Mouse (Mus musculus): Measurements from ENCODE around the gene Appl1.
"Not testable (repeated sequence)": the region's sequence is repeated elsewhere in the genome, so short reads cannot be mapped to it uniquely, and the experiment has no call there.

The Appl1 gene

DNA sequence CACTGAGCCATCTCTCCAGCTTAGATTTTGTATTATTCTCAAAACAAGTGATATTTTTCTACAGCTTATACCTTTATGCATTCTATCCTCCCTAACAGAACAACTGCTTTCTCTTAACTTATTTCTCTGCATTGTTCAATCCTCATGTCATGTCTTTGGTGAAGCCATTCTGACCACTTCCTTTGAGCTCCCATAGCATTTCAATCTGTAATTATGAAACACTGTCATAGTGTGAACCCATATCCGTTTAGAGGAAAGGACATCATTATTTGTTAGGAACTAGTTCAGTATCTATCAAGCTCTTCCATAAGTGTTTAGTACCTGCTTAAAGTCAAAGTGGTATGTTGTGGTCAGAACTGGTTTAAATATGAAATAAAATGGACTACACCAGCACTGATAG lies 10.5 kb downstream of the Appl1 start:
- no peak for DNase-seq

DNA sequence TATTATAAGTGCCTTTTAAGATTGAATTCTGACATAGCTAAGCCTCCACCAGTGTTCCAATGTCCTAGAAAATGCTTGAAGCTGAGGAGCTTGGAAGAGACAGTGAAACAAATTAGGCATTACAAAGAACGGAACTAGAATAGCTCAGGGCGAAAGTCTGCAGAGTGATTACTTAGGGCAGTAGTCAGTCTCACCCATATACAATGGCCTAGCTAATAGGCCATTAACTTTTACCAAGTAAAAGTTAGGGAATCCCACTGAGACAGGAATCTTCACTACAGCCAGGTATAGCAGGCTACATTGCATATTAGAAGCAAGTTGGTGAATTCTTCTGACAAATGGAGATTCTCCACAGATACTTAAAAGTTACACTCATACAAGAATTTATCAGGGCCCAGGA lies 14.9 kb downstream of the Appl1 start:
- not testable (repeated sequence) for DNase-seq

DNA sequence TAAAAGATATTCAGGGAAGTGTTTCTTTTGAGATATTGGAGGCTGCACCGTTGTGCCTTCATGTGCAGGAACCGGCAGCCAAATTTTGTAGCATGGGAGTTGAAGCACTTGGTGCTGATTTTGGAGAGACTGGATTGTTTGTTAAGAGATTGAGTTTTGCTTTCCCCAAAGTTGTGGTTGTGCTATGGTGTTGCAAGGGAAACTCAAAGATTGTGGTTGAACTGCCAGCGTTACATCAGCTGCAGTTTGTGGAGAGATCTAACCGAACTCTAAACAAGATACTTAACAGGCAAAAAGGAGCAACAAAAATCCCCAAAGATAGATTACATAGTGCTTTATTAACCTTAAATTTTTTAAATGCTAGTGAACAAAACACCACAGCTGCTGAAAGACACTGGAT lies 35.5 kb downstream of the Appl1 start:
- no peak for DNase-seq

DNA sequence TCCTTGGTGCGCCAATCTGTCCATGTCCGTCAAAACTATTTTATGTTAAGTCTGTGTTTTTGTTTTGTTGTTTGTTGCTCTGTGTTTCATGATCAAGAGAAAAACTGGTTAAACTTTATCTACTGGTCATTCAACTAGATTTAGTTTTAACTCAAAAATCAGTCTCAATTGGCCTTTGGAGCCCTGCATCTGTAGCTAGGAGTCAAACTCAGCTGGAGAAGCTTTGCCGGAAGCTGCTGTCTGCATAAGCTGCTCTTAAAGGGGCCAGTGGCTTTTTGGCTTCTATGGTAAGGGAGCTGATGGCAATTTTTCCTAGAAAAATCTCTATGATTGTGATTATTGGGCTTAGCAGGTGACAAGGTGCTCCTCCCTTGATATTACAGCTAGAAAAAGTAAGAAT lies 36.1 kb downstream of the Appl1 start:
- no peak for DNase-seq

DNA sequence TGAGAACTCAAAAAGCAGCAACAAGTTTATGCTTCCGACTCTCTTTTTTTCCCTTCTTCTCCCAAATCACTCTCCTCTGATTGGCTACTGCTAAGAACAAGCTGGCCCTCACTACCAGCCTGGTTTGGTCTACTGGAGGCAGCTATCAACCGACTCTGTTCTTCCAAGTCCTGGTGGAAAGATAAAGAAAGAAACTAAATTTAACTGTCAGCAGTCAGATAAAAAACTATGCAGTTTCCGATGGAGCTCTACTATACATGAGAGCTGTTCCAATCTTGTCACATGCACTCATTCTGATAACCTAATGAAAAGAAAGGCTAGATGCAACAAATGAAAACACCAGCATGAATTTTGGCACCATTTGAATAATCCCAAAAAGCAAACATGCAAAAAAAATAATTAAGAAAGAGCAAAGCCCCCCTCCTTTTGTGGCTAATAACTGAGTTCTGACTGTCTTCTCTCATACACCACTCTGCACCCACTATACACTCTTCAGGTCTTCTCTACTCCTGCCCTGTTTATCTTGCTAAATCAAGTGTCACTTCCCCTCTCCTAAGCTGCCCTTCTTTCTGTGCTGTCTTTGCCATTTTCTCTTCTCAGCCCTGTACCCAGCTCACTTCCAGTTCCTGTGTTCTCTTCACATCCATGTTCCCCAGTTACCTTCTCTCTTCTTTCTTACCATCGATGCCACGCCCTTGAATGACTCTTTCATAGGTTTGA lies 47.2 kb downstream of the Appl1 start:
- DNase-seq: no peak

DNA sequence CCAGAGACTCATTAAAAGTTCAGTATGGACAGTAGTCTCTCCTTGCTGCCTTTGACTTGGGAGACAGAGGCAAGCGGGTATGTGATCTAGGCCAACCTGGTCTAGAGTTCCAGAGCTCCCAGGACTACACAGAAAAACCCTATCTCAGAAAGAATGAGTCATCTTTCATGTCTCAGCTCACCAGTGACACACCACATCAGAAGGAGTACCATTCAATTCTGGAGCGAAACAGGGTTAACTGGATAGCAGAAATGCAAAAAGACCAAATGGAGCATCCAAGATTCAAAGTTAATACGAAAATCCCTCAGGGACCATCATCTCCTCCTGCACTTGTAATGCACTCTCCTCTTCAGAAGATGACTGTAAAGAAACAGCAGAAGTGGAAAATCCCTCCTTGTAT lies 51.7 kb downstream of the Appl1 start:
- DNase-seq: no peak

DNA sequence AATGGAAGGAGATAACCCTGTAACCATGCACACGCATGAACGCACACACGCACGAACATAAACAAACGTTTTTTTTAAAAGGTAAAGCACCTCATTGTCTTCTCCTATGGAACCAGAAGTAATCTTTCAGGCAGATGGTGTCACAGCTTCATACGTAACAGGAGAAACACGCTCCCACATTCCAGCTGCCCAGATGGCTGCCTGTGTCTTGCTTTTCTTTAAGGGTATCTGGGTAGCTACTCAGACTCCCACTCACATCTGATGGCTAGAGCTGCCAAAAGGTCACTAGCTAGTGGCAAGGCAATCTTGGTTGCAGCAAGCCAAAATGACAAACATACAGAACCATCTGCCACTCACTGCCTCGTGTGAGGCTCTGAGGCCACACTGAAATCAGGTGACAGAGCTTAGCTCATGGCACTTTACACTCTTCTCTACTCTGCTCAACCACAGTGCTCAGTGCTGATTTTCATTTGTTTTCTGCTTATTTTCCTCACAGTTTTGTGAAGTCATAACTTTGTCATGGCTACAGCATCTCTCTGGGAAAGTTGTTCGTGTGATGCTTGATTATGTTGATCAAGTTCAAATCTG lies 57.3 kb downstream of the Appl1 start:
- DNase-seq: peak; percentile 48 to 58

DNA sequence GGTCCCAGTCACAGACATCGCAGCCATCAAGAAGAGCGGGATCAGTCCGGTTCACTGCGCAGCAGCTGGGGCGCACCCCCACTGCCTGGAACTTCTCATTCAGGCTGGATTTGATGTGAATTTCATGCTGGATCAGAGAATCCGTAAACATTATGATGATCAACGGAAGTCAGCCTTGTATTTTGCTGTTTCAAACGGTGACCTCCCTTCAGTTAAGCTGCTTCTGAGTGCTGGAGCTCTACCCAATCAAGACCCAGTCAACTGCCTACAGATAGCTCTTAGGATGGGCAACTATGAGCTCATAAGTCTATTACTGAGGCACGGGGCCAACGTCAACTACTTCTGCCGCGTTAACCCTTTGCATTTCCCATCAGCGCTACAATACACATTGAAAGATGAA lies 59.2 kb downstream of the Appl1 start:
- DNase-seq: no peak

DNA sequence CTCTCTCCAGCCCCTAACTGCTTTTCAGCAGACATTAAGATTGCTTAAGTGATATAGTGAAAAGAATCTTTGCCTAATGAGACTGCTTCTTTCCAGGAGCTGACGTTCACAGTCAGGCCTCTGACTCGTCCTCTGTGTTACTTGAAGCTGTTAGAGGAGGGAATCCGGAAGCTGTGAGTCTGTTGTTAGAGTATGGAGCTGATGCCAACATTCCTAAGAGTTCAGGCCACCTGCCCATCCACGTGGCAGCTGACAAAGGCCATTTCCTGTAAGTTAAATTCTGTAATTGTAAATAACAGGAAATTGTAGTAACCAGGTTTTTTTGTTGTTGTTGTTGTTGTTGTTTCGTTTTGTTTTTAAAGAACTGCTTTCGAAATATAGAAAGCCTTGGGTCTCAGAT lies 59.8 kb downstream of the Appl1 start:
- DNase-seq: no peak

DNA sequence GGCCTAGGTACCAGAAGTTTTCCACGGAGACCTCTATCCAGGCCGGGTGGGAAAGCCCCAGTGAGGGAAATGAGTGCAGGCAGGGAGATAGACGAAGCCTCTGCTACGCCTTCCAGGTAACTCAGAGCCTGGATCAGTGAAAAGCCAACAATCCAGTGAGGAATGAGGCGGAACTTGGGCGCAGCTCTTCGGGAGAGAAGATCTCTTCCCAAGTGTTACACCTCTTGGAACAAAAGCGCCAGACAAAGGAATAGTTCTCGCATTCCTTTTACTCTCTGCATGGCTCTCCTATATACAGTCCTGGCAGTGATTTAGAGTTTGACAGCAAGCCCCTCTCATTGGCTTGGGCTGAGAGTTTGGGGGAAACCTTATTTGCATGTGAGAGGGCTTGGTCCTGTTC lies 60.6 kb downstream of the Appl1 start:
- DNase-seq: not testable (repeated sequence)

DNA sequence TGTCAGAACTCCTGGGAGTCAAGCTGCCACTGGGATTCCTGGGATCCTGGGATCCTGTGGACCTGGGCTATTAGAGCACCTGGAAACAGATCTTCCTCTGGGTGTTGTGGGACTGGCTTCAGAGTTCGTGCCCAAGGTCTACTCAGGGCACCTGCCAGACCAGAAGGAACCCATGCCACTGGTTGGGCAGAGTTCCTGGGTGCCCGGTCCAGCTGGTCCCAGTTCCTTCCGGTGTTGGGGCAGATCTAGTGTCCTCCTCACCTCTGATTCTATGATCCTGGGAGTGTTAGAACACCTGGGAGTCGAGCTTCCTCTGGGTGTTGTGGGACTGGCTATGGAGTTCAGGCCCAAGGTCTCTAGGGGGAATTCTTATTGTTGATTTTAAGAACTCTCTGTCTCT lies 63.6 kb downstream of the Appl1 start:
- no peak for DNase-seq

DNA sequence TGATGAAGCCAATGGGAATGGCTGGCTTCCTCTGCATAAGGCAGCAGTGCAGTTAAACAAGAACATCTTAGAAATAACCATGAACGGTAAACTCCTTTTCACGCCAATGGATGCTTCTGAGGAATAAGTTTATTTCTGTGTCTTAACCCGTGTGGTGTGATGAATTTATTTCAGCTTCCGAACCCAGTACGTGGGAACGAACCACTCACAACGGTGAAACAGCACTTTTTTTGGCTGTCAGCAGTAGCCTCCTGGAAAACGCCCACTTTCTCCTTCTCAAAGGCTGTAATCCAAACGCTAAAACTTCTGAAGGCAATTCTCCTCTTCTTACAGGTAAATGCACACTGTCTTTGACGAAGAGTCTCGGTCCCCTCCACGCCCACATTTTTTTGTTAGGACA lies 70.1 kb downstream of the Appl1 start:
- no peak for DNase-seq

DNA sequence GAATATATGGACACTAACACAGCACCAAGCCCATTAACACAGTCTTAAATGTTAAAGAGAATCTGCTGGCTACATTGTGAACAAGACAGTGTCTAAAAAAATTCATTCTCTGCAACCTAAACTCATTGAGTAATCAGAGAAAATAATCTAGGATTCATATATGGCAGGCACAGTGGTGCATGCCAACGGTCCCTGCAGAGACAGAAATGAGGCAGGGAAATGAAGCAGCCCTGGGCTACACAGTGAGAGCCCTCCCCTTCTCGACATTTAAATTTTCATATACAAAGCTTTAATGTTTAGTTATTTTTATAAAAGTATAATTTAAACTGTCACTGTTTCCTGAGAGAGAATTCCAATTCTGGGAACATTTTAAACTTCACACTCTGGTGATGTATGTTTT lies 71.5 kb downstream of the Appl1 start:
- DNase-seq: no peak

DNA sequence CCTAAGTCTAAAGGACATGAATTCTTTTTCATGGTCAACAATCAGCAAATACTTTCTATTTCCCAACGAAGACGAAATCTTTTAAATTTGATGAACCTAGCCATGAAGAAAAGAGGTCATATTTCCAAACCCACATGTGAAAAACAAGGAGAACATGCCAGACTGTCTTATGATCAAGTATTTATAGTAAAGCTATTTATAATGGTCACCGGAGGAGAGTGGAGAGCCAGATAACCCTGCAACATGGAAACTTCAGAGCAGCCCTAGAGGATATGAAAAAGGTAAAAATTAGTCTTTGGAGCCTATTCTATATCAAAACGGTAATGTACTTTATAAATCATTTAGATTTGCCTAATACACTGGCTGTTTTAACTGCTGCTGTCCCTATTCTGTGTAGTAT lies 76.6 kb downstream of the Appl1 start, which contains the start of gene Asb14:
Gene Asb14 (plus strand): TSS at position 166 of the 400 bp plus-strand sequence.
- DNase-seq: no peak

DNA sequence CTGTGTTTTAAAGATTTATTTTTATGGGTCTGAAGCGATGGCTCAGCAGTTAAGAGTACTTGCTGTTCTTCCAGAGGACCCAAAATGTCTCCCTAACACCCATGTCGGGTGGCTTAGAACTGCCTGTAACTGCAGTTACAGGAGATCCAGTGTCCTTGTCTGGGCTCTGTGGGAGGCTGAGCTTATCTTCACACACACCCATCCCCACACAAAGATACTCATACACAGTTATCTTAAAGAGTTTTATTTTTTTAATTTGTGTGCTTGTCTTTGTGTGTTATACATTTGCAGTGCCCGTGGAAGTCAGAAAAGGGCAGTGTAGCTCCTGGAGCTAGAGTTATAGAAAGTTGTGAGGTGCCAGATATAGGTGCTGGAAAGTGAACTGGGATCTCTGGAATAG lies 80.3 kb downstream of the Appl1 start:
- no peak for DNase-seq

DNA sequence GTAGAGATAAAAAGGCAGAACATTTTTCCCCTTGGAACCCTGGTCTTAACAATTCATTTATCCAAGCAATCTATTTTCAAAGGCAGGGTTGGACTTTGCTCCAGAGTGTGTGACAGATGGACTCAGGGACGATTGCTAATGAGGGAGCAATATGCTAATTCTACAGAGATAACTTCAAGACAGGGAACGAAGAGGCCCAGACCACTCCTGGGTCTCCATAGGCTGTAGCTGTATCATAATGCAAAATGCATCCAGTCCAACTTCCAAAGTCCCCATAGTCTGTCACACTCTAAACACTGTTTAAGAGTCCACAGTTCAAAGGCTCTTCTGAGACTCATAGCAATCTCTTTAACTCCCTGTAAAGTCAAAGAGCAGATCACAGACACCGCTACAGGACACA lies 83.8 kb downstream of the Appl1 start:
- DNase-seq: peak in 1 of 2 experiments; percentile 10

DNA sequence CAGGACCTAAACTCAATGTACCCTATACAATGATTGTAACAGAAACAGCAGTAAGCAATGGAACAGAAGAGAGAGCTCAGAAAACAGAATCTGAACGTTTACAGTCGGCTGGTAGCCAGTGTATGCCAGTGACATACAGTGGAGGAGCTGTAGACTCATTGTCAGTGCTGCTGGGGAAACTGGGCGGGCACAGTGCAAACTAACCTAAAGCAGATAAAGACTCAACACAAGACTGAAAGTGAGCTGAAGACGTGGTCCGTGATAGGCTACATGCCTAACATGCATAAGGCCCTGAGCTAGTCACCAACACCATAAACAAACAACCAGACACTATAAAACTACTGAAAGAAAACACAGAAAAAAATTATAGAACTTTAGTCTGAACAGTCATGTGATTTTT lies 89.3 kb downstream of the Appl1 start:
- no peak for DNase-seq

DNA sequence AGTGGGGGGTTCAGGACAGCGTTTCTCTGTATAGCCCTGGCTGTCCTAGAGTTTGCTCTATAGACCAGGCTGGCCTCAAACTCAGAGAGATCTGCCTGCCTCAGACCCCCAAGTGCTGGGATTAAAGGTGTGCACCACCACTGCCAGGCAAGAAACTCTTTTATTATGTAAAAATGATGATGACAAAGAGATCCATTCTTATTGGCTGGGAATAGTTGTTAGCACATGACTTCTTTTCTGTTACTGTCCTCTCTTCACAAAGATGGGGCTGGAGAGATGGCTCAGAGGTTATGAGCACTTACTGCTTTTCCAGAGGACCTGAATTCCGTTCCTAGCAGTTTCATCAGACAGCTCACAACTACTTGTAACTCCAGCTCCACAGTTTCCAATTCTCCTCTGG lies 91.1 kb downstream of the Appl1 start:
- DNase-seq: no peak

DNA sequence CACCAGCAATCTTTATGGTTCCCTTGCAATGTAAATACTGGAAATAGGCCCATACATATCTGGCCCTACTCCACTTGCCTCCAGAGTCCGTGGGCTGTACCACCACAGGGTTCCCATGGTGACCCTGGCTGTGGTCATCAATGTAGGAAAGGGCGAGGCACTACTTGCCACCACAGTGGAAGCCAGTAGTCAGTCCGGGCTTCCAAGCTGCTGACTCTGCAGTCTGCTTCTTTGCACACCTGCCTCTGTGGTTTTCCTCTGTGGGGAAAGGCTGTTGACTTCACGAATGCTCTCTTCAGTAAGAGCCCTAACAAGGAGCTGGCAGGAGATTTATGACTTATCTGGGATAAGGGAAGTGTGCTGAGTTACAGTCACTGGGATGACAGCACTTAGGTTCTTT lies 92.3 kb downstream of the Appl1 start:
- DNase-seq: no peak

Measured in cerebellum, postnatal 10 days (tissue).